Mouse (Mus musculus) brain, embryonic 14.5 days (tissue): ENCODE results near the gene Rimkla. TPM values are rescaled to one million over a fixed set of nuclear protein-coding genes. Genes with fewer than 3 reads are reported as not detected.
"Not testable (repeated sequence)": the region's sequence is repeated elsewhere in the genome, so short reads cannot be mapped to it uniquely, and the experiment has no call there.

Experiments
- DNase-seq: peaks from one replicate; pipeline ENCODE4 v3.0.0-alpha.2; 2011; ENCODE audit warnings: low read depth
- CTCF ChIP-seq: fragments of 200-500 bp; IDR thresholded peaks from 2 replicates; pipeline ENCODE4 v1.5.1; 2012; ENCODE audit warnings: inconsistent platforms, mild to moderate bottlenecking, moderate library complexity, borderline replicate concordance; ENCODE audit not compliant: insufficient read depth, insufficient read length; ENCODE audit errors: extremely low read depth
- POLR2A ChIP-seq: fragments of 200-500 bp; IDR thresholded peaks from 2 replicates; pipeline ENCODE4 v1.6.1; 2012; ENCODE audit warnings: mild to moderate bottlenecking, inconsistent platforms, borderline replicate concordance; ENCODE audit not compliant: poor library complexity, insufficient read depth, insufficient read length, severe bottlenecking; ENCODE audit errors: extremely low read depth
- polyA plus RNA-seq: library from polyadenylated mRNA; depleted of rRNA; stranded (reverse); fragments of >200 nt; gene quantifications from 2 replicates; pipeline ENCODE4 v1.2.3, GENCODE M21; 2012; rRNA removed

Rimkla gene
- polyA plus RNA-seq: 15.6 and 22.0 TPM in 2 replicates

DNA sequence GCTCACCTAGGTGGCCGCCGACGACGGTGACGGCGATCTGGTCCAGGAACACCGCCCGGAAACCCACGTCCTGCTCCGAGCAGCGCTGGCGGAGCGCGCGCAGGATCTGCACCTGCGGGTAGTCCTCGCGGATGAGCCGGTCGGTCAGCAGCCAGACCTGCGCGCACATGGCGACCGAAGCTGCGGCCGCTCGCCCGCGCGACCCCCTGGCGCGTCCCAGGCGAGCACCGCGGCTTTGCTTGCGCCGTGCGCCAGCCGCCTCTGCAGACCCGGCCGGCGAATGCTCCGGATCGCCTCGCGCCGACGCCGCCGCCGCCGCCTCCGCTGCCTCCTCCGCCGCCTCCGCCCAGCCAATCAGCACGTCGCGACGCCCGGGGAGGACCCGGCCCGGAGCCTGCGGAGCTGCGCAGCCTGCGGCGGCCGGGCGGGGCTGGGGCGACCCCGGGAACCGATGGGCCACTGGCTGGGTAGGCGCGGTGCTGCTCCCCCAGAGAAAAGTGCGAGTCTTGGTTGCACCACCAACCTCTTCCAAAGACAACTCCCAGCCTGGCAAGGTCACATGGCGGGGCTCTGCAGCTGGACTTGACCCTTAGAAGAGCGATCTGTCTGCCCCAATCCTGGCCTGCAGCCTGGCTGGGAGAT lies at the start of gene Rimkla:
TSS of gene Rimkla (minus strand) at position 338 of the 642 bp plus-strand sequence.
- TF ChIP-seq CTCF (no peak), POLR2A (peak; percentile 68)

DNA sequence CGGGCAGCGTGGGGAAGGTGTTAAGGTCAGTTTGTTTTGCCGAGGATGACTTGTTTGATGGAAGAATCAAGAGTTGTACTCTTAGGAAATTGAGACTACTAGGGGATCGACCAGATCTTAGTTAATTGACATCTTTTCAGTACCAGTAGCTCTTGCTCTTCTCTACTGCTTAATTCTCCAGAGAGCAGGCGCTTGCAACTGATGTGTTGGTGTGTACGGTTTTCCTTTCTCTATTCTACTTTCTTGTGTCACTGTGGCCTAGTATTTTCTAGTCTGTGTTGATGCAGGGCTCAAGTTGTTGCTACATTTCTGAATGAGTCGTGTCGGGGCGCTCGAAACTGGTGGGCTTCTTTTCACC lies 48.1 kb upstream of the Rimkla start:
- no peak for TF ChIP-seq POLR2A
- TF ChIP-seq CTCF: no peak

More for the DNA sequence above, at the start of gene Rimkla:
- peak; percentile 90 for DNase-seq

DNA sequence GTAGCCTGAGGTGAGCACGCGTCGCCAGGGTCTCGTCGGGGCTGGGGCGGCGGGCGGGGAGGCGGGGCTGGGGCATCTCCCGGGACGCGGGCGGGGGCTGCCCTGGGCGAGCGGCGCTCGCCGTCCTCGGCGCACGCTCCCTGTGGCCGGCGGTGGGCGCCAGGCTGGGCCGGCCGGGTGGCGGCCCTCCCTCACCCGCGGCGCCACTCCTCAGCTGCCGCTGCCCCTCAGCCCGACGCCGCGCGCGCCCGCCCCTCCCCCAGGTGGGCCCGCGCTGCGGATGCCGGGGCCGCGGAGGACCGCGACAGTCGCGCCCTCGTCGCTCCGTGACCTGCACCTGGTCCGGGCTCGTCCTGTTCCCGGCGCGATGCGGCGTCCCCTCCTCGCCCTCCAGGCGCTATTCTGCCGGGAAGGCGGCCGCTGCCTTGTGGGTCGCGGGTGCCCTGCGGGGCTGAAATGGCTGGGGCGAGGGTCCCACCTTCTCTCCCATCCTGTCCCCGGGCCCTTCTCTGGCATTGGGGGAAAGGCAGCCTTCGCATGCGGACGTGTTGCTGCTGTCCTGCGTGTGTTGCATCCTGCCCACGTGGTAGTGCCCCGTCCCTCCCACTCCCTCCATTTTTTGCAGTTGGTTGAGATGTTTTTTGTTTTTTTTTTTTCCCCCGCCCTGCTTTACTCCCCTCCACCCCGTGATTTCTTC lies 47.6 kb upstream of the Rimkla start:
- DNase-seq: peak; percentile 71
- no peak for TF ChIP-seq CTCF
- 0 out of 2 replicates have a peak, but pooled peaks have one; percentile 17 for TF ChIP-seq POLR2A

More for the DNA sequence above, 48.1 kb upstream of the Rimkla start:
- no peak for DNase-seq

DNA sequence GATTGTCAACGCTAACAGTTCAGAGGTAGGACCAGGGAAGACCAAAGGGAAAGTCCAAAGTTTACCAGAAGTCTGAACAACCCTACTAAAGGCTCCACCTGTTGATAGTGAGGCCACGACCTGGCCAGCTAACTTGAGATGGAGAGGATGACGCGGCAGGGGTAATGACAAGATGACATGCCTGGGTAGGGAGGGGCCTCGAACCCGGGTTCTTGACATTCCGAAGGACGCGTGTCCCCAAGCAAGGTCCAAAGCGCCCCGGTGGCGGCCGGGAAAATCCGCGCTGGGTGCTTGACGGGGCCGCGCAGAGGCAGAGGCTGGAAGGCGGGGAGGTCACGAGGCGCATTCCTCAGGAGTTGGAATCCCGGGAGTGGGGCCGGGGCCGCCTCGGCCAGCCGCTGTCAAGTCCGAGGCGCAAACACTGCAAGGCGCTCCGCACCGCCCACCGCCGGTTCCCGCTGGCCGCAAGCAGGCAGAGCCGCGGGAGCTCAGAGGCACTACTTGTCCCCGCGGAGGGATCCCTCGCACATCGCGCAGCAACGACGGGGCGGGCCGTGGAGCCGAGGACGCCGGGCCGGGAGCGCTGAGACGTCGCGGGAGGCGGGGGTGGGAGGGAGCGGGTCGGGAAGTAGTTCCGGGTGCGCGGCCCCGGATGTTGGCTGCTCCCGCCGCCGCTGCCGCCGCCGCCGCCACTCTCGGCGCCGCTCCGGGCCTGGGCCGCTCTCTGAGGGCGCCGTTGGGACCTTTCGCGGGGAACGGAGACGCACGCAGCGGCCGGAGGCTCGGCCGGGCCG lies 46.8 kb upstream of the Rimkla start, which contains the start of gene Frg2f1:
TSS of gene Frg2f1 (minus strand) at position 499 of the 794 bp plus-strand sequence.
- no peak for TF ChIP-seq CTCF
- TF ChIP-seq POLR2A: peak; percentile 68
- peak; percentile 99 for DNase-seq

DNA sequence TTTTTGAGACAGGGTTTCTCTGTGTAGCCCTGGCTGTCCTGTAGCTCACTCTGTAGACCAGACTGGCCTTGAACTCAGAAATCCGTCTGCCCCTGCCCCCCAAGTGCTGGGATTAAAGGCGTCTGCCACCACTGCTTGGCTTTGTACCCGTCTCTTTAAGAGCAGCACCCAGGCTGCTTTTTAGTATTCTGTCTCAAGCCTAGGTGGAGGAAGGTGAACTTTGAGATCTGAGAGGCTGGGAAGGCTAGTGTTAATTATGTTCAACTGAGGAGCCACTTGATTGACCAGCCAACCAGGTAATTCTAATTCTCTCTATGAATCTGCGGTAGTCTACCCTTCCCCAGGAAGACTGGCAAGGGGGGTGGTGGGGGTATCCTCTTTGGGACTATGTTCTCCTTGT lies 45.0 kb upstream of the Rimkla start:
- TF ChIP-seq POLR2A (no peak), CTCF (no peak)
- no peak for DNase-seq

DNA sequence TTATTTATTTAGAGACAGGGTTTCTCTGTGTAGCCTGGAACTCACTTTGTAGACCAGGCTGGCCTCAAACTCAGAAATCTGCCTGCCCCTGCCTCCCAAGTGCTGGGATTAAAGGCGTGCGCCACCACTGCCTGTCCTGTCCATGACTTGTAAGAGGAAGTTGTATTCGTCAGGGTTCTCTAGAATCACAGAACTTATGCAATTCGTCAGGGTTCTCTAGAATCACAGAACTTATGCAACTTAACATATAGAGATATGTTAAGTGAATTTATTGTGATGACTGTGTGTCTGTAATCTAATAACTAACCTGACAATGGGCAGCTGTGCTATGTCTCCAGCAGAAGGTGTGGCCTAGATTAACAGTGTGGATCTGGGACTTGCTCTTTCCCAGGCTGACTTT lies 44.2 kb upstream of the Rimkla start, which contains the start of gene Foxj3:
TSS of gene Foxj3 (plus strand) at position 390 of the 400 bp plus-strand sequence.
- DNase-seq: not testable (repeated sequence)

DNA sequence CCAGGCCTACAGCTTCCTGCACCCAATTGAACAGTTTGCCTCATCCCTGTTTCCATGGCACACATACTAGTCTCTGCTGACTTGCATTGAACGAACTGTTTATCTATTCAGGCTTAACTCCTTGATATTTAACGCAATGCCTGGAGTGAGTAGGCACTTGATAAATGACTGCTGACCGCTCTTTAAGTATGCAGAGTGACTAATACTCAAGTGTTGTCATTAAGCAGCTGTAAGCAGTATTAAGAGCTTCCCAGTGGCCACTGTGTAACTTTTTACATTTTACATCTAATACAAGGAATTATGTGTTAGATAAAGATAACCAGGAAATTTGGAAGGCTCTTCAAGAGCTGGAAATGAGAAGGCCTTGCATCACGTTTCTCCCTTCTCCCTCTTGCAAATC lies 42.7 kb upstream of the Rimkla start:
- no peak for TF ChIP-seq CTCF
- no peak for TF ChIP-seq POLR2A
- DNase-seq: no peak

DNA sequence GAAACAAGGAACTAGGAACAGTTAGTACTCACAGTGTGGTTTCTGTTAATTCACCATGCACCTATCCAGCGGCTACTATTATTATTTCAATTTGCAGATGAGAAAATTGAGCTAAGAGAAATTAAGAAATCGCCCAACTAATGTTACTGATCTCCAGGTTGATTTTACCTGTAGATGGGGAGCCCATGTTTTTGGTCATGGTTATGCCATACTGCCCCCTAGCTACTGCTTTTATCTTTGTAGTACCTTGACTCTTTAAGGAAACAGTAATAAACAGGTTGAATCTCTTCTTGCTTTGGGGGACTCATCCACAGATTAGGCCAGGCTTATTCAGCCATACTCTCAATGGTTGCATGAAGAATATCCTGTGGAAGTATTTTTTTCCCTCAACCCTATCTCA lies 39.4 kb upstream of the Rimkla start:
- TF ChIP-seq CTCF (peak; percentile 9; the same call in 1 of the 2 replicates), POLR2A (no peak)
- DNase-seq: peak; percentile 43

DNA sequence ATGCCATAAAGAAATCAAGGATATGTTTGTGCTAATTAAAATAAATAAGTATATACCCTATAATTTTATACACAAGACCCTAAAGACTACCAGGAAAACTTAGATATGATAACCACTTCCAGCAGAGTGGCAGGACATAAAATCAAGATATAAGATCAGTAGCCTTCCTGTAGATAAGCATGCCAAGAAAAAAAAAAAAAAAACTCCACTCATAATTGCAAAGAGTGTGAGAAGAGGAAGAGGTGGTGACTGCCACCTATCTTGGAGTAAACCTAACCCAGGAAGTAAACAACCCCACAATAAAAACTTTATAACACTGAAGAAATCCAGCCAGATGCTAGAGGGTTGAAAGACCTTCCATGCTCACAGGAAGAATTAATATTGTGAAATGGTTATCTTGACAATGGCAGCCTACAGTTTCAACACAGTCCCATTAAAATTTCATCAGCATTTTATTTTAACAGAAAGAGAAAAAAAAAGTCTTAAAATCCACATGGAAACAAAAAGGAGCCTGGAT lies 34.0 kb upstream of the Rimkla start:
- no peak for DNase-seq
- TF ChIP-seq CTCF (no peak), POLR2A (no peak)

DNA sequence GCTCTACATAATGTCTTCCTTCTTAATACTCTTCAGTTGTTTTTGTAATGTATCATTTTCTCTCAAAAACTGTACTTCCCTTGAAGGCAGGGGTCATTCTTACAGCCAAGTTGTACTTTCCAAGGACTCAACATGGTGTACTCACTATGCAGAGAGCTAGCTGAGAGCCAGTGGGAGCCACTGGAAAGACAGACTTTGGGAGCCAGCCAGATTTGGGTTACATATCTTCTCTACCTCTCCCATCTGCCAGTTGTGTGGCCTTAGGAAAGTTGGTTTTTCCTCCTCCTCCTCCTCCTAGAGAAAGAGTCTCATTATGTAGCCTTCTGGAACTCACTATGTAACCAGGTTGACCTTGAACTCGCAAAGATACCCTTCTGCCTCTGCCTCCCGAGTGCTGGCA lies 32.0 kb upstream of the Rimkla start:
- no peak for TF ChIP-seq CTCF
- no peak for DNase-seq

DNA sequence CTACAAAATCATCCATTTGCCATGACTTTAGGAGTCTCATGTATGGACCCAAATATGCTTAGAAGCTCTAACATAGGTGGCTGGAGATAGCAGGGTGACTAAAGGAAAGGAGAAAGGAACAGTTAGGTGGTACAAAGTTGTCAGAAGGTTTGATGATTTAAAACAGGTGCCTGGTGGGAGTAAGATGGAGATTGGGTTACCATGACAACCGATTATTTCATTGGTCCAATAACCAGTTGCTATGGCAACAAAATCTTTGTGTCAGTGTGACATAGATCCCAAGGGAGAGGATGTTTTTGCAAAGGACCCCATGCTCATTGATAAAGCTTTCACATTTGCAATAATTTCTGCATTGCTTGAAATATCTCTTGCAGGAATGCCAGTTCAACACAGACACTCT lies 31.6 kb upstream of the Rimkla start:
- peak; percentile 83 for DNase-seq
- TF ChIP-seq CTCF (no peak), POLR2A (no peak)
